Mouse (Mus musculus) lung, adult 2 months (tissue): ENCODE measurements around the gene Nrip1.

Source experiments
- CTCF ChIP-seq: fragments of 200-500 bp; IDR thresholded peaks from 2 replicates; pipeline ENCODE4 v1.5.1; 2011; ENCODE audit warnings: mild to moderate bottlenecking, low read length, control low read depth; ENCODE audit not compliant: insufficient read depth
- POLR2A ChIP-seq: fragments of 200-500 bp; IDR thresholded peaks from 2 replicates; pipeline ENCODE4 v1.6.1; 2011; ENCODE audit warnings: low read depth, mild to moderate bottlenecking, control low read depth, low read length, borderline replicate concordance; ENCODE audit errors: extremely low read depth

GRCm38 (mm10) chr16:76337351-76337750 lies 36.3 kb downstream of the Nrip1 start:
- TF ChIP-seq CTCF (no peak), POLR2A (no peak)
